Mouse (Mus musculus): ENCODE measurements around the gene Shank1.

Gene Shank1

DNA sequence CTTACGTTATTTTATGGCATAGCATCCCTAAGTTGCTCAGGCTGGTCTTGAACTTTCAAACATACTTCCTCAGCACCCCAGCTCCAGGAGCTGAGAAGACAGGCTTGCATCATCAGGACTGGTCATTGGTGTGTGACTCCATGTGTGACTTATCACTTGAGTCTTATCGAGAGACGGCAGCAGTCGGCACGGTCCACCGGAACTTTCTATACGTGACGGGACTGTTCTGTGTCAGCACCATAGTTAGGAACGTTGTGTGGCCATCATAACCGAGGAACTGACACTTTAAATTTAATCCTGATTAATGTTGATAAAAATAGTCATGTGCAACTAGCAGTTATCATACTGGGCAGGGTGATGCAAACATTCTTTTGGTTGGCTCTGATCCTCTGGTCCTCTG is 31.1 kb downstream of the Shank1 start:
- no peak for DNase-seq (ENCODE audit: low spot score)

DNA sequence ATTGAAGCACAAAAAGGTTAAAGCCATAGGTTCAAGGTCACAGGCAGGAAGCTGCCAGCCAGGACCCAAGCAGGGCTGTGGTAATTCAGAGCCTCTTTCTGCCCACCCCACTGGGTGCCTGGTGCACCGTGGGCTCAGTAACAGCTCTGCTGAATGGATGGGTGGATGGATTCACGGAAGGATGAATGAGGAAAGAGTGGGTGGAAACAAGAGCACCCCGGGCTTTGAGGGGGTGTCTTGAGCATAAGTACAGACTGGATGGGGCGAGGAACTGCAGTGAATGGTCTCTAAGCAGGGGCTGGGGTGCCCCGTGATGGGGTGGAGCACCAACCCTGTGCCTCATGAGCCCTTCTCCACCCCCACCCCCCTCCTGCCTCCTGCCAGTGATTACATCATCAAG is 31.7 kb downstream of the Shank1 start:
- no peak for DNase-seq (ENCODE audit: low spot score)

- no peak for DNase-seq (ENCODE audit: low spot score)
Observed at GRCm38 (mm10) chr7:44343459-44344015, 33.5 kb downstream of the Shank1 start.

GRCm38 (mm10) chr7:44344622-44345021 is 34.6 kb downstream of the Shank1 start:
- DNase-seq (ENCODE audit: low spot score) = no peak

DNA sequence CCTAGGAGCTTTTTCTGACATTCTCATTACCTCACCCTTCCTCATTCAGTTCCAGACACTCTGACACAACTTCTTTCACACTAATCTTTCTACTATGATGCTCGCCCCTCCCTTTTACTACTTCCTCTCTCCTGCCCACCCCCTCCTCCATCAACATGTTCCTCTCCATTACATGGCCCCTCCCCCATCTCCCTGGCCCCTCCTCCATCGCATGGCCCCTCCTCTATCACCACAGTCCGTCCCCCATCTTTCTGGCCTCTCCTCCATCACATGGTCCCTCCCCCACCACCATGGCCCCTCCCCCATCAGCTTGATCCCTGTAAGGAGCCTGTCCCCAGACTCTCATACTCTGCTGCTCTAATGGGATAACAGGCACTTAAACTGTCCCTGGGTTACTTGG is 39.0 kb downstream of the Shank1 start:
- no peak for DNase-seq (ENCODE audit: low spot score)

DNA sequence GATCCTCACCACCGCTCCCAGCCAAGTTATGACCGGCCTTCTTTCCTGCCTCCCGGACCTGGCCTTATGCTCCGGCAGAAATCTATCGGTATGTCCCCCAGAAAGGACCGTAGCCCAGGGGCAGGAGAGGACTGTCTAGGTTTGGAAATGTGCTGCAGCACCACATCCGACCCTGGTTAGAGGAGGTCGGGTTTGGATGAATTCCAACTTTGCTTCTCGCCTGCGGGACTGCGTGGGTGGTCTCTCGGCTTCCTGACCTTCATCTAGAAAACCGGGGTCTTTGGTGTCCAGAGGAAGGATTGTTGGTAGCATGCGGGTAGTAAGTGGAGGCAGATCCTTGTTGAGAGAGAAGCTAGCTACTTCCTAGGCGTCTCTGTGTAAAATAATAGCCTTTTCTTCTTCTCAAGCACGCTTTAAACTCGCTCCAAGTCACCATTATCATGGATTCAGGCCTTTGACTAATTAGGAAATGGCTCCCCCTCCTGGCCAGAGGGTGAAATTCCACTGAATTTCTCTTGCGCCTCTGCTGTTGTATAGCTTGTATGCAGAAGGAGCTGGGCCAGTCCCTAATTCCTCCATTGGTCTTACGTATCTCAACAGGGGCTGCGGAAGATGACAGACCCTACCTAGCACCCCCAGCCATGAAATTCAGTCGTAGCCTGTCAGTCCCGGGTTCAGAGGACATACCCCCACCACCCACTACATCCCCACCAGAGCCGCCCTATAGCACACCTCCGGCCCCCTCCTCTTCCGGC is 41.1 kb downstream of the Shank1 start:
- peak; percentile 73 for DNase-seq (ENCODE audit: low spot score)

DNA sequence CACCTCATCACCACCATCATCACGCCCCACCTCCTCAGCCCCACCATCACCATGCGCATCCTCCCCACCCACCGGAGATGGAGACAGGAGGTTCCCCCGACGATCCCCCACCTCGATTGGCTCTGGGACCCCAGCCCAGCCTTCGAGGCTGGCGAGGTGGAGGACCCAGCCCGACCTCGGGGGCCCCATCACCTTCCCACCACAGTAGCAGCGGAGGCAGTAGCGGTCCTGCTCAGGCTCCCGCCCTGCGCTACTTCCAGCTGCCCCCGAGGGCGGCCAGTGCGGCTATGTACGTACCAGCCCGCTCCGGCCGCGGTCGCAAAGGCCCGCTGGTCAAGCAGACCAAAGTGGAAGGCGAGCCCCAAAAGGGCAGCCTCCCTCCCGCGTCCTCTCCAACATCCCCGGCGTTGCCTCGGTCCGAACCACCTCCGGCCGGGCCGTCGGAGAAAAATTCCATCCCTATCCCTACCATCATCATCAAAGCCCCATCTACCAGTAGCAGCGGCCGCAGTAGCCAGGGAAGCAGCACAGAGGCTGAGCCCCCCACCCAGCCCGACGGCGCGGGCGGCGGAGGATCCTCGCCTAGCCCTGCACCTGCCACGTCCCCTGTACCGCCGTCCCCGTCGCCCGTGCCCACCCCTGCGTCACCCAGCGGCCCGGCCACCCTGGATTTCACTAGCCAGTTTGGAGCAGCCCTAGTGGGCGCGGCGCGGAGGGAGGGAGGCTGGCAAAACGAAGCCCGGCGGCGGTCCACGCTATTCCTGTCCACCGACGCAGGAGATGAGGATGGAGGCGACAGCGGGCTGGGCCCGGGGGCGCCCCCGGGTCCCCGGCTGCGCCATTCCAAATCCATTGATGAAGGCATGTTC is 42.1 kb downstream of the Shank1 start:
- DNase-seq (ENCODE audit: low spot score) = no peak

GRCm38 (mm10) chr7:44352750-44353600 is 42.9 kb downstream of the Shank1 start:
- no peak for DNase-seq (ENCODE audit: low spot score)

DNA sequence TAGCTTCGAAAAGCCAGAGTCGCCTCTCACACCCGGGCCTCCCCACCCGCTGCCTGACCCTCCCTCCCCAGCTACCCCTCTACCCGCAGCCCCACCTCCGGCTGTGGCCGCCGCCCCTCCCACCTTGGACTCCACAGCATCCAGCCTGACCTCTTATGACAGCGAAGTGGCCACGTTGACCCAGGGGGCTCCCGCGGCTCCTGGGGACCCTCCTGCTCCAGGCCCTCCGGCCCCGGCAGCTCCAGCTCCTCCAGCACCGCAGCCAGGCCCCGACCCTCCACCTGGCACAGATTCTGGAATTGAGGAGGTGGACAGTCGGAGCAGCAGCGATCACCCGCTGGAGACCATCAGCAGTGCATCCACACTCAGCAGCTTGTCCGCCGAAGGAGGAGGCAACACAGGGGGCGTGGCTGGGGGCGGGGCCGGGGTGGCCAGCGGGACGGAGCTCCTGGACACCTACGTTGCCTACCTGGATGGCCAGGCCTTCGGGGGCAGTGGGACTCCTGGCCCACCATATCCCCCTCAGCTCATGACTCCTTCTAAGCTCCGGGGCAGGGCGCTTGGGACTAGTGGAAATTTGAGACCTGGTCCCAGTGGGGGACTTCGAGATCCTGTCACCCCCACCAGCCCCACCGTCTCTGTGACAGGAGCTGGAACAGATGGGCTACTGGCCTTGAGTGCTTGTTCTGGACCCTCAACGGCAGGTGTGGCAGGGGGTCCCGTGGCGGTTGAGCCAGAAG is 43.7 kb downstream of the Shank1 start:
- DNase-seq (ENCODE audit: low spot score) = no peak

- DNase-seq (ENCODE audit: low spot score) = no peak
Observed at GRCm38 (mm10) chr7:44355411-44355810, 45.4 kb downstream of the Shank1 start.

DNA sequence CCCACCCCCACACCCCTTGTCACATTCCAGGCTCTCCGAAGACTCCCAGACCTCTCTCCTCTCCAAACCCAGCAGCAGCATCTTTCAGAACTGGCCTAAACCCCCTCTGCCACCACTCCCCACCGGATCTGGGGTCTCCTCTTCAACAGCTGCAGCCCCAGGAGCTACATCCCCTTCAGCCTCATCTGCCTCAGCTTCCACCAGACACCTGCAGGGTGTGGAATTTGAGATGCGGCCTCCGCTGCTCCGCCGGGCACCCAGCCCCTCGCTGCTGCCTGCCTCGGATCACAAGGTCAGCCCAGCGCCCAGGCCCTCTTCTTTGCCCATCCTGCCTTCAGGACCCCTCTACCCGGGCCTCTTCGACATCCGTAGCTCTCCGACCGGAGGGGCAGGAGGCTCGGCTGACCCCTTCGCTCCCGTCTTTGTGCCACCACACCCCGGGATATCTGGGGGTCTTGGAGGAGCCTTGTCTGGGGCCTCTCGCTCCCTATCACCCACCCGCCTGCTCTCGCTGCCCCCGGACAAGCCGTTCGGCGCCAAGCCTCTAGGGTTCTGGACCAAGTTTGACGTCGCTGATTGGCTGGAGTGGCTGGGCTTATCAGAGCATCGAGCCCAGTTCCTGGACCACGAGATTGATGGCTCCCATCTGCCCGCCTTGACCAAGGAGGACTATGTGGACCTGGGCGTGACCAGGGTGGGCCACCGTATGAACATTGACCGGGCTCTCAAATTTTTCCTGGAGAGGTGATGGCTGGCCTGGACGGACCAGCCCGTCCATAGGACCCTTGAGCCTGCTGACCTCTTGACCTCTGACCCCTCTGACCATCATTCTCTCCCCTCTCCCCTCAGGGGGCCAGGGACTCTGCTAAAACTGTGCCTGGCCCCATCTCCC is 46.8 kb downstream of the Shank1 start:
- no peak for DNase-seq (ENCODE audit: low spot score)

DNA sequence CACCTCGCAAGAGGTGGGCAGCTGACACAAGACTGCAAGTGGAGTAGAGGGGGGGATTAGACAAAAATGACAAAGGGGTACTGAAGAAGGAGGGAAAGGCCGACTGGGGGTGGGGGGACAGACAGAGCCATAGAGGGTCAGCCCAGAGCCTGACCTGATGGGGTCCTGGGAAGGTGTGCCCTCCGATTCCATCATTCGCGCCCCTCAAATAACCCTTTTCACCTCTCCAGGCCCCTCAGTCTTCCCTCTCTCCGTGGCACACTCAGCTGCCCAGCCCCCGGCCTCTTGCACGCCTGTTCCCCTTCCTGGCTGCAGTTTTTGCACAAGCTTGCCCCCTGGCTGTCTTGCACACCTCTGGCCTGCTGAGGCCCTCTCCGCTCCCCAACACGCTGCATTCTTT is 47.5 kb downstream of the Shank1 start:
- DNase-seq (ENCODE audit: low spot score) = no peak

DNA sequence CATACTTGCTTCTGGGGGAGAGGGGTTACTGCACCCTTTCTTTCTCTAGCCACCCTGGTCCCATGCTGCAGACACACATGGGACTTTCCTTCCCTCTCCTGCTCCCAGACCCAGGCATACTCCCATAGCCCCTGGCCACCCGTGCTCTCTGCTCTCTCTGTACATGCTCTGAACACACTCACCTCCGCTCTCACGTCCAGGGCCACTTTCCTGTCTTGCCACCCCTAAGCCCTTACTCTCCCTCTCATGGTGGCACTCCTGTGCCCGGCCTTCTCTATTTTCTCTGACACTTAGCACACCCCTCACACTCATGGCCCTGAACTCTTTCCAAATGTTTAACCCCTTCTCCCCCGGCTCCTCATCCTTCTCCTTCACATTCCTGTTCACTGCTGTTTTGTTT is 48.0 kb downstream of the Shank1 start:
- DNase-seq (ENCODE audit: low spot score) = no peak

DNA sequence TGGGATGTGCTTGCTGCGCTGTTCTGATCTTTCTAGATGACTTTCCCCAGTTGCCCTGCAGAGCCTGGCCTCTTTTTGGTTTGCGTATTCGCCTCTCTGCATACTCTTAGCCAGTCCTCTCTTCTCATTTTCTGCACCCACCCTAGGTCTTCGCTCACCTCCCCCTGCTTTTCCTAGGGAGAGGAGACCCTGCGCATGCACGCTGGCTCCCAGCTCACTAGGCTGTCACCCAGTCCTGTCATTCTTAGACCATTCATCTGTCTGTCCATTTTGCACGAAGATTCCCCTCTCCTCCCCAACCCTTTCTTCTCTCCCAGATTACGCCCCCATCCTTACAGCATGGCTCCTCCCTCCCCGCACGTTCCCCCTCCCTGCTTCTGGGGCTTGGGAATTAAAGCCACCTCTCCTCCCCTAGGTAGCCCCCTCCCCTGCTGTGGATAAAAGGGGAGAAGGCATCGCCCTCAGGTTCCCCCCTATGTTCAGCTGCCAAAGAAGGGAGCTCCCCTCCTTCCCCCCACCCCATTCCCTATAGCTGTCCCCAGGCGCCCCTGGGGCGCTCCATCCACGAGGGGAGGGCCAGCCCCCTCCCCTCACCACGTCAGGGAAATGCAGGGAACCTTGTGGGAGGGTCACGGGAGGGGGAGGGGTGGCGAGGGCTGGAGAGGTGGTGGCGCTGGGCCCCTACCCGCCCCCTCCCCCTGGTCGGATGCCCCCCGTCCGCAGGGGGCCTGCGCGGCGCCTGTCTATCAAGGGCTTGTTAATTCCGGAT is 49.0 kb downstream of the Shank1 start:
- DNase-seq (ENCODE audit: low spot score) = no peak

- DNase-seq (ENCODE audit: low spot score) = peak; percentile 87
Observed at GRCm38 (mm10) chr7:44359908-44360672, 50.0 kb downstream of the Shank1 start.

GRCm38 (mm10) chr7:44360792-44361301 is 50.8 kb downstream of the Shank1 start:
- DNase-seq (ENCODE audit: low spot score) = no peak

DNA sequence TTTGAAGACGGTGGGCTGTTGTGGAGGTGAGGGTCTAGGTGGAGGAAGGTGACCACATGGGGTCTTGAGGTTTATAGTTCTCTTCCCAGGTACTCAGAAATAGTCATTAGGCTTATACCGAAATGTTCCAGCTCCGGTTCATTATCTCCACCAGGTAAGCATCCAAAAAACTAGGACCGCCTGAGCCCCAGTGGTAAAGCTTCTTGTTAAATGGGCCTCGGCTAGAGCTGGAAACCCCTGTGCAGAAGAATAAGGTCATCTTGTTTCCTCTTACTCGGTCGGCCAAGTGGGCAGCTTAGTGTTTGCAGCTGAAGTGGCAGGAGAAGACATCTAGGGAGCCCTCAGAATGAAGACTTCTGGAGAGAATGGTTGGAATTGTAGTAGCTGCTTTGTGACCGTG is 62.6 kb downstream of the Shank1 start:
- DNase-seq (ENCODE audit: low spot score) = no peak

- DNase-seq (ENCODE audit: low spot score) = no peak
Observed at GRCm38 (mm10) chr7:44373460-44373859, 63.4 kb downstream of the Shank1 start.
